Mouse (Mus musculus) adipocyte (in vitro differentiated cells): ENCODE measurements around the gene Hoxa5.

ENCODE experiments used
- DNase-seq: peaks from one replicate; pipeline ENCODE4 v3.0.0-alpha.2; 2016; ENCODE audit warnings: low spot score

Hoxa5 gene

DNA sequence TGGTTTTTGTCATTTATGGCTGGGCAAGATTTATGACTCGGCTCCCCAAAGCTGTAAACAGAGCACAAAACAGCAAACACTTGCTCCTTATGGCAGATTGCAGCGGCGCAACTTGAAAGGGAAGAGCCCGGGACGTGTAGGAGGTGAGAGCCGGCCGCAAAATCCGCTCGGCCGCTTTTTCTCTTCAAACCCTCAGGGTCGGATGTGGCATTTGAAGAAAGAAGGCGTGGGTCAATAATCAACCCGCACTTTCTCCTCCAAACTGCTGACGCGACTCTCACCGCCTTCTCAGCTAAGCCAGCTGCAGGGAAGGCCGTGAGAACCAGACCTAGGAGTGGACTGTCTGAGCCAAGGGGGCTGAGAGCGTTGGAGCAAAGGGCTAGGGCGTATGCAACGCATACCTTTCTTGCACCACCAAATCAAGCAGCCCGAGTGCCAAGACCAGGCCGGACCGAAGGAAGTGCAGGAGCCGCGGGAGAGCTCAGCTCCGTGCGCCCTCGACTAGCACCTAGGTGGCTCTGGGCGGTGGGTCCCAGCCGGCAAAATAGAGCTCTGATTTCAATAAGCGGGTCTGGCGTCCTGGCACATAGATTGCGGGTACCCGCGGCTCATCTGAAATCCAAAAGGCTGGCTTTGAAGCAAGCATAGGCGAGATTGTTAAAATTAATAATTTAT, 27.2 kb downstream of the Hoxa5 start, which contains the start of gene 5730596B20Rik:
5730596B20Rik (plus strand) TSS at position 438 of the 675 bp plus-strand sequence.
- DNase-seq = no peak

- DNase-seq = no peak
Observed at GRCm38 (mm10) chr6:52176391-52176790, 28.0 kb downstream of the Hoxa5 start.

DNA sequence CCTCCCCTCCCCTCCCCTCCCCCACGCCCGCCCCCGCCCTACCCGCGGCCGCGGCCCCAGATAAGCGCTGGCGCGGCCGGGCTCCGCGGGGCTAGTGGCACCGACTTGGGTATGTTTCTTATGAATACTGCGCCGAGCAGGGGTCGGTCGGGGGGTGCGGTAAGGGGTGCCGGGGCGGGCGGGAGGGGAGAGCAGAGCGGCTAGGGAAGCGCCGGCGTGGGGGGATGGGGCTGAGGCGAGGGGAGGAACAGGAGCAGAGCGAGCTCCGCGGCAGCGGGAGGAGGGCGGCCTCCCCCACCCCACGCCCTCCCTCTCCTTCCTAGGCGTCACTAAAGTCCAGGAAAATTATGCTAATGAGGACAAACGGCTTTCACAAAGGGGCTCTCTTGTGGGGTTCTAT, 28.5 kb downstream of the Hoxa5 start:
- DNase-seq = no peak

- no peak for DNase-seq
Observed at GRCm38 (mm10) chr6:52174968-52175751, 29.2 kb downstream of the Hoxa5 start.

- DNase-seq = no peak
Observed at GRCm38 (mm10) chr6:52173648-52174047, 30.7 kb downstream of the Hoxa5 start.

- DNase-seq = peak; percentile 88
Observed at GRCm38 (mm10) chr6:52172501-52172900, 31.9 kb downstream of the Hoxa5 start.

GRCm38 (mm10) chr6:52171938-52172337, 32.4 kb downstream of the Hoxa5 start:
- DNase-seq = no peak

GRCm38 (mm10) chr6:52171331-52171730, 33.1 kb downstream of the Hoxa5 start:
- DNase-seq = peak; percentile 65

- no peak for DNase-seq
Observed at GRCm38 (mm10) chr6:52170898-52171223, 33.5 kb downstream of the Hoxa5 start.

- no peak for DNase-seq
Observed at GRCm38 (mm10) chr6:52170166-52170897, 34.1 kb downstream of the Hoxa5 start.

- no peak for DNase-seq
Observed at GRCm38 (mm10) chr6:52169499-52170165, 34.8 kb downstream of the Hoxa5 start.

GRCm38 (mm10) chr6:52168191-52169055, 36.0 kb downstream of the Hoxa5 start:
- peak; percentile 81 for DNase-seq

GRCm38 (mm10) chr6:52167736-52168161, 36.6 kb downstream of the Hoxa5 start:
- no peak for DNase-seq

- DNase-seq = no peak
Observed at GRCm38 (mm10) chr6:52167176-52167575, 37.2 kb downstream of the Hoxa5 start.

DNA sequence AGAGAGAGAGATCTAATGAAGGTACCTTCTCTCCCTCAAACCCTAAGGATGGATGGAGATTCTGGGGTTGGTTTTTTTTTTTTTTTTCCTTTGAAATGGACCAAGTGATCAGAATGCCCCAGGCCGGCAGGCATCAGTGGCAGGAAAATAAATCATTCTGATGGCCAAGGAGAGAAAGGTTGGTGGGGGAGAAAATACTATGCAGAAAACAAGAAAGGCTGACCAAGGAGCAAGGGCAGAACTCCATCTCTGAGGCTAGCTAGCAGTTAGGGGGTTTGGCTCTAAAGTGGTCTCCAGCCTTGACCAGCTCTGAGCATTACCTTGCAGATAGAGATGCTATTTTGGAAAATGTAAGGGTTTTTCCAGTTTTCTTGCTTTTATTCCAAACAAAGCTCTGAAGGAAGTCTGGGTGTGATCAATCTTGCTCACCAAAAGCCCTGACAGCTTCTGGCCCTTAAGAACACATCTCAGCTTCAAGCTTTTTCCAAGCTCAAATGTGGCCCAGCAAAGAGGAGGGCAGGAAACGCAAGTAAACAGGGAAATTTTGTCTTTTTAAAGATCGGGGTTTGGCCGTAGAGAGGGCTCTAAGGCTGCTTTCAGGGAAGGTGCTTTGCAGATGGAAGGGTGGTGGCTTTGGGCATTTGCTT, 37.8 kb downstream of the Hoxa5 start:
- DNase-seq = peak; percentile 47

- peak; percentile 78 for DNase-seq
Observed at GRCm38 (mm10) chr6:52165441-52166370, 38.7 kb downstream of the Hoxa5 start.

DNA sequence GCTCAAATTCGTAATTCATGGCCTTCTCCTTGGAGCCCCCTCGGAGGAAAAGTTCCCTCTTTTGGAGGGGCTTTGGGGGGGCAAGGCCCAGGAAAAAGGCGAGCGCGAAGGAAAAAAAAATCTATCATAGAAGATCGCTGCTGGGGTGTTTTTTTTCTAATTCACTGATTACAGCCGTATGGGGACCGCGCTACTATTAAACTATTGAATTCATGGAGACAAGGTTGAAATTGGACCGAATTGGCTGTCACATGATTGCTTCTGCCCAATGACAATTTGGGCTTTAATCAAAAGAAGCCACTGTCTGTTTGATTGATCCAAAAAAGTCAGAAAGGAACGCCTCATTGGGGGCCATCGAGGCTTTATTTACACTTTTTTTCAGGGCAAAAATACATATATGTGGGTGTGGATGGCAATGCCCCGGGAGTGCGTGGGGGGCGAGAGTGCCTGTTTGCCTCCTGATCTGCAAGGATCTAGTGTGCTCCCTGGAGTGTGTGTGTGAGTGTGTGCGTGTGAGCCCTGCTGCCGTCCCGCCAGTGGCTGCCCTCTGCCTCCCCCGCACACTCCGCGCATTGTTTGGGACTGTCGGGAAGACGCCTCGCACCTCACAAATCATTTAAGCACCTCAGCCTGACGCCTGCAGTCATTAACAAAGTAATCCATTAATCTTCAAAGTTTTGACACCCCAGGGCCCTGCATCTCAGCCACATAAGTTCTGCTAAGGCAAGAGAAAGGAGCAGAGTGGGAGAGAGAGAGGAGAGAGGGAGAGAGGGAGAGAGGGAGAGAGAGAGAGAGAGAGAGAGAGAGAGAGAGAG, 39.6 kb downstream of the Hoxa5 start, which contains the start of gene Hoxa2:
Hoxa2 (minus strand) TSS at position 206 of the 815 bp plus-strand sequence.
- DNase-seq = peak; percentile 85

- DNase-seq = peak; percentile 66
Observed at GRCm38 (mm10) chr6:52164051-52164625, 40.2 kb downstream of the Hoxa5 start.
